Mouse (Mus musculus): ENCODE results near the gene Gm4981.

- TF ChIP-seq CTCF (IDR thresholded peaks at IDR 0.05; ENCODE audit: borderline replicate concordance, control insufficient read depth, extremely low read depth, insufficient read depth, low read length, poor library complexity), result no peak
- no peak for TF ChIP-seq POLR2A (IDR thresholded peaks at IDR 0.05; ENCODE audit: control insufficient read depth, extremely low read depth, insufficient read depth, low read length, poor library complexity)
Measured at GRCm38 (mm10) chr10:58209710-58210467, 26.6 kb downstream of the Gm4981 start.
